Mouse (Mus musculus): ENCODE data around the gene Gm45062. TPM values are rescaled to one million over a fixed set of nuclear protein-coding genes. Genes with fewer than 3 reads are reported as not detected.

The Gm45062 gene
- total and polyA plus RNA-seq, 2 experiments from 2014 or later = 1.4 to 5.4 TPM

- ATAC-seq = no peak
- DNase-seq = no peak
Measured at GRCm38 (mm10) chr6:8423142-8423541, 163.9 kb downstream of the Gm45062 start.

DNA sequence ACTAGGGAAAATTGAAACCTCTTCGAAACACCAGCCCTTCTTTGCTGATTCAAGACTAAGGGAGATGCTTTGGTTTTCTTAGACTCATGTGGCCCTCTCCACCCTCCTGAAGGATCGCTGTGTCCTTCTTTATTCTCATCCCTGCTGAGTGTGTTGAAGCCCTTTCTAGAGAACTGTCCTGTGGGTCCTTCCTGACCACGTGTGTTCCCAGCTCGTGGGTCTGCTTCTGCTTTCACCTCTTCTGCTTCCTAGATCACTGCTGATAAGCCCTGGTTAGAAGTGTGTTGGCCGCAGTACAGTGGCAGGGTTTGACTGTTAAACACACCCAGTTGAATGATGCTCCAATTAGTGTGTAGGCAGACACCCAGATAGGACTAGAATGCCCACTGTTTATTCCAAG lies 168.4 kb downstream of the Gm45062 start:
- TF ChIP-seq CTCF (IDR thresholded peaks at IDR 0.05; ENCODE audit: low read depth) = no peak
- DNase-seq (no peak), ATAC-seq (no peak)
- H3K9me3 ChIP-seq (ENCODE audit: low read length) = no peaks in the 10 kb centered on the region
- H3K4me1 ChIP-seq (ENCODE audit: insufficient read depth) = peaks cover 5% of the 10 kb centered on the region; the same call in 1 of the 2 replicates
- no peaks in the 10 kb centered on the region for H3K36me3 ChIP-seq (ENCODE audit: insufficient read depth)
- 84% methylated on average over 5 of the region's 5 CpGs for WGBS
- H3K9ac ChIP-seq = no peak overlapping the region
- H3K4me3 ChIP-seq (ENCODE audit: low read depth, low read length) = no peak overlapping the region
- no peaks in the 10 kb centered on the region for H3K27me3 ChIP-seq (ENCODE audit: insufficient read depth, low read length)
- no peak overlapping the region for H3K4me2 ChIP-seq (ENCODE audit: low read depth)
- no peak overlapping the region for H3K27ac ChIP-seq (ENCODE audit: low read depth, low read length)

More at GRCm38 (mm10) chr6:8423142-8423541, 163.9 kb downstream of the Gm45062 start:
- 84% methylated on average over 2 of the region's 2 CpGs for WGBS
- H3K27ac ChIP-seq (ENCODE audit: low read depth, low read length) = peak overlapping the region; percentile 42; the same call in 1 of the 2 replicates
- no peaks in the 10 kb centered on the region for H3K27me3 ChIP-seq (ENCODE audit: insufficient read depth, low read length)
- H3K36me3 ChIP-seq (ENCODE audit: insufficient read depth) = no peaks in the 10 kb centered on the region
- H3K4me1 ChIP-seq (ENCODE audit: insufficient read depth) = peaks cover 20% of the 10 kb centered on the region
- no peaks in the 10 kb centered on the region for H3K9me3 ChIP-seq (ENCODE audit: low read length)
- no peak for TF ChIP-seq CTCF (IDR thresholded peaks at IDR 0.05; ENCODE audit: low read depth)
- no peak overlapping the region for H3K9ac ChIP-seq
- H3K4me2 ChIP-seq (ENCODE audit: low read depth) = no peak overlapping the region
- no peak overlapping the region for H3K4me3 ChIP-seq (ENCODE audit: low read depth, low read length)

DNA sequence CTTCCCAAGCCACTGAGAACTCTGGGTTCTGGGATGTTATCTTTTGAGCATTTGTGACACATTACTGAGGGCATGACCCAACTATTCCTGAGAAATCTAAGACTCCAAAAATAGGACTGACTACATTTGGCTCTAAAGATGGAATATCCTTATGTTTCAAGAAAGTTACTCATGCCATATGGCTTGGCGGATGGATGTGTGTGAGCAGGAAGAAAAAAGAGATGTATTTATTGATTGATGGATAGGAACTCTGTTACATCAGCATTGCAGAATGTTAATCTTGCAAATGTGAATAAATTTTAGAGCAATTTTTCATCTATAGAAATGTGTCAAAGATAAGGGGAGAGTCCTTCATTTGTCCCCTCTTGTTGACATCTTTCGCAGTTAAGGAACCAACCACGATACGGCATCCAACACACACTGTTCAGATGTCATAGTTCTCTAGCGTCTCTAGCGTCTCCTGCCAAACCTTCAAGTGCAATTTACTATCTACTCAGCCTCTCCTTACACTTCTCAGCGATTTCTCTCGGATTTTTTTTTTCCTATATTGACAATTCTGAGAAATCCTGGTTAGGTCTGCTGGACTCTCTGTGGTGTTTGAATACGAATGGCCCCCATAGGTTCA lies 171.5 kb downstream of the Gm45062 start:
- DNase-seq = peak; percentile 56
- WGBS = 79% methylated on average over 9 of the region's 9 CpGs
- peak; percentile 77 for ATAC-seq

GRCm38 (mm10) chr6:8433179-8433578 lies 173.9 kb downstream of the Gm45062 start:
- Histone ChIP-seq H3K9me3 (ENCODE audit: low read length) (no peaks in the 10 kb centered on the region), H3K36me3 (ENCODE audit: insufficient read depth) (no peaks in the 10 kb centered on the region), H3K4me3 (ENCODE audit: low read depth, low read length) (no peak overlapping the region), H3K4me2 (ENCODE audit: low read depth) (no peak overlapping the region), H3K27me3 (ENCODE audit: insufficient read depth, low read length) (no peaks in the 10 kb centered on the region), H3K9ac (no peak overlapping the region), H3K4me1 (ENCODE audit: insufficient read depth) (no peaks in the 10 kb centered on the region), H3K27ac (ENCODE audit: low read depth, low read length) (peak overlapping the region; percentile 45; the same call in 1 of the 2 replicates)
- 53% methylated on average over 9 of the region's 9 CpGs for WGBS
- ATAC-seq (peak; percentile 50), DNase-seq (no peak)
- TF ChIP-seq CTCF (IDR thresholded peaks at IDR 0.05; ENCODE audit: low read depth) = no peak

More for the DNA sequence above, 171.5 kb downstream of the Gm45062 start:
- Histone ChIP-seq H3K27me3 (ENCODE audit: insufficient read depth, low read length) (no peaks in the 10 kb centered on the region), H3K4me2 (ENCODE audit: low read depth) (no peak overlapping the region), H3K9me3 (ENCODE audit: low read length) (no peaks in the 10 kb centered on the region), H3K36me3 (ENCODE audit: insufficient read depth) (no peaks in the 10 kb centered on the region), H3K4me1 (ENCODE audit: insufficient read depth) (no peaks in the 10 kb centered on the region), H3K27ac (ENCODE audit: low read depth, low read length) (peak overlapping the region; percentile 47; the same call in 1 of the 2 replicates), H3K4me3 (ENCODE audit: low read depth, low read length) (no peak overlapping the region), H3K9ac (no peak overlapping the region)
- no peak for TF ChIP-seq CTCF (IDR thresholded peaks at IDR 0.05; ENCODE audit: low read depth)

DNA sequence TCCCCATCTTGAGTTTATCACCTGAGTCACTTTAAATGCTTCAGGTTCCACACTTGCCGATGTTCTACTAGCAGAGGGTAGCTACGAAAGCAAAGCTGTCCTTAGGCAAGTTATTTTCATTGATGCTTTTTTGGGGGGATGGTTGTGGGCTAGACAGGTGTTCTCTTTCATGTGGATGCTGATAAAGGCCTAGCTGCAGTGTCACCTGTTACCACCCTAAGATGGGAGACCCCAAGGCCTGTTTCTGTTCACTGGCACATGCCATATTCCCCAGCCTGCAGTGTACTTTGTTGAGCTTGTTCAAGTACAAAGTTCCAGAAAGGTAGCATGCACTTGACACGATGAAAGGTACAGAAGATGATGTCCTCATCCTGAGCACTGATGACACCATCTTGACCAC lies 178.7 kb downstream of the Gm45062 start:
- Histone ChIP-seq H3K4me1 (ENCODE audit: insufficient read depth) (no peaks in the 10 kb centered on the region), H3K9me3 (ENCODE audit: low read length) (no peaks in the 10 kb centered on the region; the same call in 1 of the 2 replicates), H3K4me3 (ENCODE audit: low read depth, low read length) (no peak overlapping the region), H3K4me2 (ENCODE audit: low read depth) (no peak overlapping the region), H3K27me3 (ENCODE audit: insufficient read depth, low read length) (no peaks in the 10 kb centered on the region), H3K27ac (ENCODE audit: low read depth, low read length) (no peak overlapping the region), H3K9ac (no peak overlapping the region), H3K36me3 (ENCODE audit: insufficient read depth) (no peaks in the 10 kb centered on the region)
- DNase-seq = no peak
- TF ChIP-seq CTCF (IDR thresholded peaks at IDR 0.05; ENCODE audit: low read depth) = no peak
- WGBS = 95% methylated on average over 3 of the region's 3 CpGs
- no peak for ATAC-seq

- Histone ChIP-seq H3K4me3 (ENCODE audit: low read depth, low read length) (no peak overlapping the region), H3K4me1 (ENCODE audit: insufficient read depth) (no peaks in the 10 kb centered on the region), H3K4me2 (ENCODE audit: low read depth) (no peak overlapping the region), H3K27ac (ENCODE audit: low read depth, low read length) (no peak overlapping the region), H3K9me3 (ENCODE audit: low read length) (no peaks in the 10 kb centered on the region; the same call in 1 of the 2 replicates), H3K9ac (no peak overlapping the region), H3K36me3 (ENCODE audit: insufficient read depth) (no peaks in the 10 kb centered on the region), H3K27me3 (ENCODE audit: insufficient read depth, low read length) (no peaks in the 10 kb centered on the region)
- 93% methylated on average over 3 of the region's 3 CpGs for WGBS
- DNase-seq (no peak), ATAC-seq (no peak)
- TF ChIP-seq CTCF (IDR thresholded peaks at IDR 0.05; ENCODE audit: low read depth) = no peak
Measured at GRCm38 (mm10) chr6:8441814-8442213, 182.6 kb downstream of the Gm45062 start.

DNA sequence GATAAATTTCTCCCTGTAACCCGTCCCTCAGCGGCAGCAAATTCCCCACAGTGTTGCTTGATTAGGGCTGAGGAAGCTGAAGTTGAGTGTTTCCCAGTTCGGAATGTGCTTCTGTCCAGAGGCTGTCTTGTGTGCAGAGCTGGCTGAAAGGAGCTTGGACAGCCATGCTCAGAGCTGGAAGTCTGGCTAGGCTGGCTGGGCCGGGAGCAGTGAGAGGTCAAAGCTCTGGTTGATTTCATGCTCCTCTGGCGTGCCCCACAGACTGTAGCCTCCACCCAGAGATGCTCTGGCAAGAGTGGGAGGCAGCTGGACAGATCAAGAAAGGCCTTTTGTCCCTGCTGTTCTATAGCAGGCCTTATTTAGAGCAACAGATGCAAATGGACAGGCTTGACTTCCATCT lies 187.5 kb downstream of the Gm45062 start:
- TF ChIP-seq CTCF (IDR thresholded peaks at IDR 0.05; ENCODE audit: low read depth) = no peak
- DNase-seq = no peak
- 46% methylated on average over 5 of the region's 5 CpGs for WGBS

More for the DNA sequence above, 187.5 kb downstream of the Gm45062 start:
- Histone ChIP-seq H3K27me3 (ENCODE audit: insufficient read depth, low read length) (no peaks in the 10 kb centered on the region), H3K4me3 (ENCODE audit: low read depth, low read length) (no peak overlapping the region), H3K27ac (ENCODE audit: low read depth, low read length) (no peak overlapping the region), H3K9me3 (ENCODE audit: low read length) (no peaks in the 10 kb centered on the region; the same call in 1 of the 2 replicates), H3K4me2 (ENCODE audit: low read depth) (no peak overlapping the region), H3K36me3 (ENCODE audit: insufficient read depth) (no peaks in the 10 kb centered on the region), H3K4me1 (ENCODE audit: insufficient read depth) (no peaks in the 10 kb centered on the region), H3K9ac (no peak overlapping the region)
- peak; percentile 66 for ATAC-seq
